Mouse (Mus musculus): ENCODE measurements at regions not wholly inside any gene's neighbourhood (a gene's known extent, or its start where the extent isn't known, plus 50 kb on each side); places are given as distances from the start of the nearest gene placed in this dataset.

DNA sequence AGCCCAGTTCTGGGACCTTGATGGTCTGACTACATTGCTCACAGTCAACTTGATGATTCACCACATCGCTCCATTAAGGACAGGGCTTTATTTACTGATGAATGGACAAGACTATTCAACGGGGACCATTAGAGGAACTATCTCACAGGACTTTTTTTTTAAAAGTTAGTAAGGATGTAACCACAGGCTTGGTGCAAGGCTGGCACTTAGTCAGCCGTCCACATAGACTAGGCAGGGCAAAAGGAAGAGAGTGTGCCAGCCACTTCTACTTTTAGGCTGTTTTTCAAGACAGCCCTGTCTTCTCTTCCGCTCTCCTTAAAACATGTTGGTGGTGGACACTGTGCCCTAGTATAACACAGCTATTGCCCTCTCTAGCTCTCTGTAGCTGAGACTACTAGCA, 336.0 kb downstream of the Sox4 start:
- TF ChIP-seq HCFC1 (IDR thresholded peaks at IDR 0.05; ENCODE audit: borderline replicate concordance, insufficient read depth, low read length), result no peak
- TF ChIP-seq CHD2 (IDR thresholded peaks at IDR 0.05; ENCODE audit: low read depth, low read length), result no peak

All from ES-E14 (cell line).